Mouse (Mus musculus): ENCODE data around the gene Ddx52.

The Ddx52 gene

GRCm38 (mm10) chr11:83941950-83942840, at the start of gene Ddx52:
TSS of gene Ddx52 (plus strand) at chr11:83942062.
- DNase-seq (ENCODE audit: low spot score): peak; percentile 92

GRCm38 (mm10) chr11:83893325-83893724, 48.5 kb upstream of the Ddx52 start:
- DNase-seq (ENCODE audit: low spot score): no peak

- no peak for DNase-seq (ENCODE audit: low spot score)
Observed at GRCm38 (mm10) chr11:83896430-83897410, 45.1 kb upstream of the Ddx52 start.

- no peak for DNase-seq (ENCODE audit: low spot score)
Observed at GRCm38 (mm10) chr11:83897569-83897968, 44.3 kb upstream of the Ddx52 start.

- no peak for DNase-seq (ENCODE audit: low spot score)
Observed at GRCm38 (mm10) chr11:83902812-83903211, 39.0 kb upstream of the Ddx52 start.

GRCm38 (mm10) chr11:83905756-83906155, 36.1 kb upstream of the Ddx52 start:
- DNase-seq (ENCODE audit: low spot score): no peak

GRCm38 (mm10) chr11:83908376-83908775, 33.5 kb upstream of the Ddx52 start:
- no peak for DNase-seq (ENCODE audit: low spot score)

GRCm38 (mm10) chr11:83913824-83914311, 28.0 kb upstream of the Ddx52 start:
- no peak for DNase-seq (ENCODE audit: low spot score)

GRCm38 (mm10) chr11:83914501-83914900, 27.4 kb upstream of the Ddx52 start:
- no peak for DNase-seq (ENCODE audit: low spot score)

- no peak for DNase-seq (ENCODE audit: low spot score)
Observed at GRCm38 (mm10) chr11:83922600-83922999, 19.3 kb upstream of the Ddx52 start.

- no peak for DNase-seq (ENCODE audit: low spot score)
Observed at GRCm38 (mm10) chr11:83927097-83927496, 14.8 kb upstream of the Ddx52 start.

GRCm38 (mm10) chr11:83932506-83933106, 9.3 kb upstream of the Ddx52 start:
- no peak for DNase-seq (ENCODE audit: low spot score)

GRCm38 (mm10) chr11:83933376-83933775, 8.5 kb upstream of the Ddx52 start:
- no peak for DNase-seq (ENCODE audit: low spot score)

GRCm38 (mm10) chr11:83935986-83936665, 5.7 kb upstream of the Ddx52 start:
- no peak for DNase-seq (ENCODE audit: low spot score)

GRCm38 (mm10) chr11:83938556-83938955, 3.3 kb upstream of the Ddx52 start:
- no peak for DNase-seq (ENCODE audit: low spot score)

- no peak for DNase-seq (ENCODE audit: low spot score)
Observed at GRCm38 (mm10) chr11:83956822-83957221, 15.0 kb downstream of the Ddx52 start.

GRCm38 (mm10) chr11:83961983-83962382, 20.1 kb downstream of the Ddx52 start:
- DNase-seq (ENCODE audit: low spot score): no peak

GRCm38 (mm10) chr11:83963991-83964921, 22.4 kb downstream of the Ddx52 start, which contains the start of gene Synrg:
TSS of gene Synrg (plus strand) at chr11:83964428.
- DNase-seq (ENCODE audit: low spot score): peak; percentile 82

GRCm38 (mm10) chr11:83967436-83968204, 25.8 kb downstream of the Ddx52 start:
- no peak for DNase-seq (ENCODE audit: low spot score)
